In genomic region chr3:101462294-101462693, GRCm38 (mm10) we compare ENCODE assay signal across 8 mouse cellular contexts.
DNase-seq lines count a peak whose midpoint lies in the region; TF ChIP-seq lines count a peak whose summit lies in the region.

No protein-coding gene starts in this region.

- no peak for TF ChIP-seq POLR2A in small intestine, adult 2 months (IDR thresholded peaks at IDR 0.05; ENCODE audit: low read depth, low read length)

- DNase-seq in ZHBTc4 (ENCODE audit: low read depth, low spot score) = peak; percentile 85
- DNase-seq in cerebellum, adult 9-11 months = peak; percentile 62
- peak; percentile 68 to 94 for DNase-seq in frontal cortex, adult 2 months (ENCODE audit: extremely low spot score in 1 of 2, low spot score in 1 of 2)
- peak; percentile 86 for DNase-seq in induced T-regulatory cell, adult 2 months (ENCODE audit: low read depth)
- peak; percentile 85 for DNase-seq in left cerebral cortex, adult 18-20 months (ENCODE audit: low spot score in 2 of 2)
- DNase-seq in midbrain, embryonic 10.5 days (ENCODE audit: low spot score) = peak; percentile 84
- no peak for DNase-seq in Muller cell, postnatal 12 days (ENCODE audit: inconsistent ontology term)

- no peaks in the 10 kb centered on the region for H3K27me3 ChIP-seq in midbrain, embryonic 10.5 days (ENCODE audit: low read depth, poor library complexity, severe bottlenecking)
- no peaks in the 10 kb centered on the region for H3K27me3 ChIP-seq in small intestine, adult 2 months (ENCODE audit: control insufficient read depth, insufficient read depth, low read length)

- H3K27ac ChIP-seq in midbrain, embryonic 10.5 days (replicated peaks) = peak overlapping the region; percentile 80
- H3K27ac ChIP-seq in small intestine, adult 2 months (ENCODE audit: insufficient read depth, low read depth, low read length) = no peak overlapping the region

- peaks cover 30% of the 10 kb centered on the region for H3K36me3 ChIP-seq in midbrain, embryonic 10.5 days
- peaks cover 9% of the 10 kb centered on the region; the same call in 1 of the 2 replicates for H3K36me3 ChIP-seq in small intestine, adult 2 months (ENCODE audit: control insufficient read depth, insufficient read depth, low read length)

- peaks cover 37% of the 10 kb centered on the region for H3K4me1 ChIP-seq in midbrain, embryonic 10.5 days
- no peaks in the 10 kb centered on the region for H3K4me1 ChIP-seq in small intestine, adult 2 months (ENCODE audit: control insufficient read depth, insufficient read depth, insufficient read length, low read length)

- 0 out of 2 replicates have a peak overlapping the region, but pooled peaks have one; percentile 16 for H3K4me3 ChIP-seq in midbrain, embryonic 10.5 days
- H3K4me3 ChIP-seq in small intestine, adult 2 months (ENCODE audit: low read depth, low read length) = no peak overlapping the region

- H3K9me3 ChIP-seq in midbrain, embryonic 10.5 days (replicated peaks) = peaks cover 16% of the 10 kb centered on the region

- TF ChIP-seq CTCF in small intestine, adult 2 months (IDR thresholded peaks at IDR 0.05; ENCODE audit: extremely low read depth, insufficient read length, insufficient replicate concordance, low read depth, low read length) = peak; percentile 53; the same call in 1 of the 2 replicates

- WGBS in midbrain, embryonic 10.5 days = 25% methylated on average over 5 of the region's 5 CpGs
- 27% methylated on average over 5 of the region's 5 CpGs for WGBS in small intestine, adult 2 months
